Mouse (Mus musculus): ENCODE results near the gene Eef2. TPM values are rescaled to one million over a fixed set of nuclear protein-coding genes. Genes with fewer than 3 reads are reported as not detected.
A peak's percentile ranks its signal among the peaks of the same experiment; 100 is the strongest.
"Not testable (repeated sequence)": the region's sequence is repeated elsewhere in the genome, so short reads cannot be mapped to it uniquely, and the experiment has no call there.

Eef2 gene
- polyA plus RNA-seq, 1 experiment from 2014 or later: 435 TPM

- H3K27me3 ChIP-seq (ENCODE audit: control insufficient read depth, insufficient read depth, low read length); H3K9ac ChIP-seq (ENCODE audit: low read length); ATAC-seq (replicated peaks; ENCODE audit: extremely low read depth, insufficient read depth, low FRiP score); H3K9me3 ChIP-seq (replicated peaks; ENCODE audit: control insufficient read depth, low read length): not testable (repeated sequence)
- H3K4me1 ChIP-seq (ENCODE audit: control insufficient read depth, insufficient read depth, low read length): peaks cover 33% of the 10 kb centered on the region
- H3K27ac ChIP-seq (ENCODE audit: low read length): peak overlapping the region; percentile 90
- peaks cover 28% of the 10 kb centered on the region for H3K36me3 ChIP-seq (ENCODE audit: control insufficient read depth, insufficient read depth)
- H3K4me2 ChIP-seq (ENCODE audit: low read depth, low read length): peak overlapping the region; percentile 65
- WGBS: 6% methylated on average over 4 of the region's 4 CpGs
- H3K4me3 ChIP-seq (ENCODE audit: low read length): peak overlapping the region; percentile 39
These were observed 1.1 kb upstream of the Eef2 start for GRCm38 (mm10) chr10:81175345-81175701.

- Histone ChIP-seq H3K36me3 (ENCODE audit: control insufficient read depth, insufficient read depth) (peaks cover 34% of the 10 kb centered on the region), H3K9ac (ENCODE audit: low read length) (peak overlapping the region; percentile 55), H3K4me3 (ENCODE audit: low read length) (peak overlapping the region; percentile 87), H3K4me2 (ENCODE audit: low read depth, low read length) (peak overlapping the region; percentile 50), H3K9me3 (replicated peaks; ENCODE audit: control insufficient read depth, low read length) (no peaks in the 10 kb centered on the region), H3K27me3 (ENCODE audit: control insufficient read depth, insufficient read depth, low read length) (no peaks in the 10 kb centered on the region), H3K4me1 (ENCODE audit: control insufficient read depth, insufficient read depth, low read length) (peaks cover 33% of the 10 kb centered on the region), H3K27ac (ENCODE audit: low read length) (peak overlapping the region; percentile 90)
- 4% methylated on average over 13 of the region's 13 CpGs for WGBS
- ATAC-seq (replicated peaks; ENCODE audit: extremely low read depth, insufficient read depth, low FRiP score): peak; percentile 15
These were observed 430 bp upstream of the Eef2 start for GRCm38 (mm10) chr10:81175936-81176465.

GRCm38 (mm10) chr10:81177491-81177925 lies 1.1 kb downstream of the Eef2 start:
- no peak for ATAC-seq (replicated peaks; ENCODE audit: extremely low read depth, insufficient read depth, low FRiP score)
- no peaks in the 10 kb centered on the region for H3K27me3 ChIP-seq (ENCODE audit: control insufficient read depth, insufficient read depth, low read length)
- H3K4me1 ChIP-seq (ENCODE audit: control insufficient read depth, insufficient read depth, low read length): peaks cover 37% of the 10 kb centered on the region
- H3K9ac ChIP-seq (ENCODE audit: low read length): peak overlapping the region; percentile 97
- no peaks in the 10 kb centered on the region for H3K9me3 ChIP-seq (replicated peaks; ENCODE audit: control insufficient read depth, low read length)
- H3K4me3 ChIP-seq (ENCODE audit: low read length): peak overlapping the region; percentile 87
- H3K27ac ChIP-seq (ENCODE audit: low read length): peak overlapping the region; percentile 90
- peaks cover 47% of the 10 kb centered on the region for H3K36me3 ChIP-seq (ENCODE audit: control insufficient read depth, insufficient read depth)
- WGBS: 7% methylated on average over 16 of the region's 16 CpGs
- peak overlapping the region; percentile 97 for H3K4me2 ChIP-seq (ENCODE audit: low read depth, low read length)

GRCm38 (mm10) chr10:81177958-81178712 lies 1.7 kb downstream of the Eef2 start:
- Histone ChIP-seq H3K9ac (ENCODE audit: low read length) (peak overlapping the region; percentile 97), H3K27ac (ENCODE audit: low read length) (no peak overlapping the region), H3K4me1 (ENCODE audit: control insufficient read depth, insufficient read depth, low read length) (peaks cover 35% of the 10 kb centered on the region), H3K9me3 (replicated peaks; ENCODE audit: control insufficient read depth, low read length) (no peaks in the 10 kb centered on the region), H3K36me3 (ENCODE audit: control insufficient read depth, insufficient read depth) (peaks cover 48% of the 10 kb centered on the region), H3K27me3 (ENCODE audit: control insufficient read depth, insufficient read depth, low read length) (no peaks in the 10 kb centered on the region), H3K4me2 (ENCODE audit: low read depth, low read length) (peak overlapping the region; percentile 97), H3K4me3 (ENCODE audit: low read length) (peak overlapping the region; percentile 87)
- ATAC-seq (replicated peaks; ENCODE audit: extremely low read depth, insufficient read depth, low FRiP score): no peak
- WGBS: 49% methylated on average over 14 of the region's 14 CpGs

GRCm38 (mm10) chr10:81178927-81179326 lies 2.5 kb downstream of the Eef2 start:
- ATAC-seq (replicated peaks; ENCODE audit: extremely low read depth, insufficient read depth, low FRiP score): no peak
- H3K27me3 ChIP-seq (ENCODE audit: control insufficient read depth, insufficient read depth, low read length): no peaks in the 10 kb centered on the region
- H3K9ac ChIP-seq (ENCODE audit: low read length): no peak overlapping the region
- no peak overlapping the region for H3K4me2 ChIP-seq (ENCODE audit: low read depth, low read length)
- no peak overlapping the region for H3K27ac ChIP-seq (ENCODE audit: low read length)
- H3K4me3 ChIP-seq (ENCODE audit: low read length): no peak overlapping the region
- 87% methylated on average over 11 of the region's 11 CpGs for WGBS
- H3K36me3 ChIP-seq (ENCODE audit: control insufficient read depth, insufficient read depth): peaks cover 48% of the 10 kb centered on the region
- H3K4me1 ChIP-seq (ENCODE audit: control insufficient read depth, insufficient read depth, low read length): peaks cover 35% of the 10 kb centered on the region
- H3K9me3 ChIP-seq (replicated peaks; ENCODE audit: control insufficient read depth, low read length): no peaks in the 10 kb centered on the region

- Histone ChIP-seq H3K4me2 (ENCODE audit: low read depth, low read length) (no peak overlapping the region), H3K27ac (ENCODE audit: low read length) (no peak overlapping the region), H3K4me1 (ENCODE audit: control insufficient read depth, insufficient read depth, low read length) (peaks cover 33% of the 10 kb centered on the region), H3K36me3 (ENCODE audit: control insufficient read depth, insufficient read depth) (peaks cover 48% of the 10 kb centered on the region), H3K4me3 (ENCODE audit: low read length) (no peak overlapping the region), H3K9ac (ENCODE audit: low read length) (no peak overlapping the region), H3K9me3 (replicated peaks; ENCODE audit: control insufficient read depth, low read length) (no peaks in the 10 kb centered on the region), H3K27me3 (ENCODE audit: control insufficient read depth, insufficient read depth, low read length) (no peaks in the 10 kb centered on the region)
- ATAC-seq (replicated peaks; ENCODE audit: extremely low read depth, insufficient read depth, low FRiP score): no peak
- WGBS: 90% methylated on average over 32 of the region's 32 CpGs
These were observed 3.3 kb downstream of the Eef2 start for GRCm38 (mm10) chr10:81179451-81180342.

- no peak overlapping the region for H3K27ac ChIP-seq (ENCODE audit: low read length)
- peaks cover 32% of the 10 kb centered on the region for H3K4me1 ChIP-seq (ENCODE audit: control insufficient read depth, insufficient read depth, low read length)
These were observed 4.5 kb downstream of the Eef2 start for GRCm38 (mm10) chr10:81180946-81181345.

GRCm38 (mm10) chr10:81181860-81182259 lies 5.4 kb downstream of the Eef2 start:
- WGBS: 66% methylated on average over 12 of the region's 12 CpGs
- ATAC-seq (replicated peaks; ENCODE audit: extremely low read depth, insufficient read depth, low FRiP score); H3K4me3 ChIP-seq (ENCODE audit: low read length); H3K9ac ChIP-seq (ENCODE audit: low read length); H3K4me2 ChIP-seq (ENCODE audit: low read depth, low read length); H3K9me3 ChIP-seq (replicated peaks; ENCODE audit: control insufficient read depth, low read length); H3K27me3 ChIP-seq (ENCODE audit: control insufficient read depth, insufficient read depth, low read length): not testable (repeated sequence)
- peaks cover 53% of the 10 kb centered on the region for H3K36me3 ChIP-seq (ENCODE audit: control insufficient read depth, insufficient read depth)
- H3K4me1 ChIP-seq (ENCODE audit: control insufficient read depth, insufficient read depth, low read length): peaks cover 32% of the 10 kb centered on the region
- peak overlapping the region; percentile 41; the same call in 1 of the 2 replicates for H3K27ac ChIP-seq (ENCODE audit: low read length)

More at GRCm38 (mm10) chr10:81180946-81181345, 4.5 kb downstream of the Eef2 start:
- Histone ChIP-seq H3K27me3 (ENCODE audit: control insufficient read depth, insufficient read depth, low read length) (no peaks in the 10 kb centered on the region), H3K9ac (ENCODE audit: low read length) (no peak overlapping the region), H3K4me3 (ENCODE audit: low read length) (no peak overlapping the region), H3K4me2 (ENCODE audit: low read depth, low read length) (no peak overlapping the region), H3K9me3 (replicated peaks; ENCODE audit: control insufficient read depth, low read length) (no peaks in the 10 kb centered on the region), H3K36me3 (ENCODE audit: control insufficient read depth, insufficient read depth) (peaks cover 53% of the 10 kb centered on the region)
- no peak for ATAC-seq (replicated peaks; ENCODE audit: extremely low read depth, insufficient read depth, low FRiP score)
- WGBS: 88% methylated on average over 13 of the region's 13 CpGs

All from heart, embryonic 16.5 days (tissue).